Mouse (Mus musculus) lung, adult 2 months (tissue): ENCODE measurements around the gene Mfsd4b5.

Experiments used
- CTCF ChIP-seq: fragments of 200-500 bp; IDR thresholded peaks from 2 replicates; pipeline ENCODE4 v1.5.1; 2011; ENCODE audit warnings: mild to moderate bottlenecking, low read length, control low read depth; ENCODE audit not compliant: insufficient read depth
- POLR2A ChIP-seq: fragments of 200-500 bp; IDR thresholded peaks from 2 replicates; pipeline ENCODE4 v1.6.1; 2011; ENCODE audit warnings: low read depth, mild to moderate bottlenecking, control low read depth, low read length, borderline replicate concordance; ENCODE audit errors: extremely low read depth

DNA sequence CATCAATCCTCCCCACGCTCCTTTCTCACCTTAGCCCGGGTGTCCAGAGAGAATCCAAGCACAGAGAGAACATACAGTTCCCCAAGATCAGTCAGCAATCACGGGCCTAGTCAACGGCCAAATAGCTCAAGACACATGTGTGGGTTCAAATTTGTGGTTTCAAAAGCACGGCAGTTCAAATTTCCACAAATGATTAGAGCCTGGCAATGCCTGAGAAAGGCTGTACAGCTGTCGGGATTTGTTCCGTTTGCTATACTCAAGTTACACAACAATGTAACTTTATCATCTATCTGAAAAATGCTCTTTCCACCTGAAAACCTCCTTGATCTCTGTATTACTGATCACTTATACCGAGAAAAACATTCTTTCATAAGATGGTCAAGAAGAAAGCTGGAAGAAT lies 39.1 kb upstream of the Mfsd4b5 start:
- no peak for TF ChIP-seq POLR2A
- no peak for TF ChIP-seq CTCF
